Mouse (Mus musculus) v-Abl transformed pro-B cells (cell line): ENCODE results near the gene Acox1.

Source experiments
- in situ Hi-C, 2 experiments: fragments of 400-800 bp; cut with MboI; formaldehyde crosslinking; loops; one replicate each; pipeline ENCODE4 v1.15.1; 2025; ENCODE audit not compliant: unreplicated experiment in 2 of 2

The Acox1 gene

DNA sequence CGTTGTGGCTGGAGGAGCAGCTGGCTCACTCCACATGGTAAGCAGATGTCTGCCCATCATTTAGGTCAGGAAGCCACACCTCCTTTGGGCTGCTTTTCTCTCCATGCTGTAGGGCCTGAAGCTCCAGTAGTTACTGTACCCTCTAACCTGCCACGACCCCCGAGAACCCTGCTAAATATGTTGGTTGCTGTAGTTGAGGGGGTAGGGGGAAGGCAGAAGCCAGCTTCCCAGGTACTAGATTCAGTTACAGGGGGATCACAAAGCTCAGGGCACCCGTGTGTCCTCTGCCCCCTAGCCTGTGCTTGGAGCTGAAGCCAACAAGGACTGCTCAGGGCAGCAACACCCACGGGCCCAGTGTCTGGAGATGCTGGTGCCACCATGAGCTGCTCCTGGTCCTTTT is 65.3 kb downstream of the Acox1 start:
- in situ Hi-C loops = loop anchor here (5.0 to 10.0 kb wide), 3 partner anchors 46 to 171 kb away; partner anchors contain the start of genes Wbp2 (in 2 of the 2), Exoc7 (in 1 of the 2) and H3f3b (in 1 of the 2)

DNA sequence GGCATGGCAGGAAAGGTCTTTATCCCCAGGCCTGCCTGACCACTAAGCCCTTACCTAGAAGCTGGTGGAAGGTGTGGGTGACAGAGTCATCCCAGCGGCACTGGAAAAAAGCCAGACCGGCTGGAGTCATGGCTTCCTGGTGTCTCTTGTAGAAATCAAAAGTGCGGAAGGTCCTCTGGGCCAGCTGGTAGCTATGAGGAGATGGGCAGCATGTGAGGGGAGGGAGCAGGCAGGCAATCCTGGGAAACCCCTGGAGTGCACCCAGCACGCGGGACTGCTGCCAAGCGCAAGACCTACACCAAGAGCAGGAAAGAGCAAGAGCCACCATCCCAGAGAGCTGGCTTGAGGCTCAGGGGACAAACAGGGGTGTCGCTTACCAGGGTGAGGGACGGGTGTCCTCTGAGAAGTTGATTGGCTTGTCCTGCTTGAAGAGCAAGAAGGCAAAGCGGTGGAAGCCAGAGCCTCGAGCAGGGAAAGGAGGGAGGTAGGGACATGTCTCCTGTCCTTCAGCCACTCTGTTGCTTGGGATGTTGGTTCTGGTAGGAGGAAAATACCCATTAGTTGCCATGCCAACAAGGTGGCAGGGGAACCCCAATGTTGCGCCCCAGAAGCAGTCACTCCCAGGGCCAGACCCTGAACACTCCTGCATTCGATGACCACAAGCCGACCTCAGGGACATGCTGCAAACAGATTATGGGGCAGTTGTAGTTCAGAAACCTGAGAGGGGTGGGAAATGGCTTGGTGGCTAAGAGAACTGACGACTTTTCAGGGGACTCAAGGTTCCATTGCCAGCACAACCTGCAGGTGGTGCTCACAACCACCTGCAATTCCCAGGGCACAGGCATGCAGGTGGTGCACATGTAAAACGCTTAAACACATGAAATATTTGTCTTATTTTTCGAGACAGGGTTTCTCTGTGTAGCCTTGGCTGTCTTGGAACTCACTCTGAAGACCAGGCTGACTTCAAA is 66.2 kb downstream of the Acox1 start:
- in situ Hi-C loops = loop anchor here (5.0 to 10.0 kb wide), 3 partner anchors 45 to 172 kb away; partner anchors contain the start of genes Wbp2 (in 2 of the 2), Exoc7 (in 1 of the 2) and H3f3b (in 1 of the 2)

DNA sequence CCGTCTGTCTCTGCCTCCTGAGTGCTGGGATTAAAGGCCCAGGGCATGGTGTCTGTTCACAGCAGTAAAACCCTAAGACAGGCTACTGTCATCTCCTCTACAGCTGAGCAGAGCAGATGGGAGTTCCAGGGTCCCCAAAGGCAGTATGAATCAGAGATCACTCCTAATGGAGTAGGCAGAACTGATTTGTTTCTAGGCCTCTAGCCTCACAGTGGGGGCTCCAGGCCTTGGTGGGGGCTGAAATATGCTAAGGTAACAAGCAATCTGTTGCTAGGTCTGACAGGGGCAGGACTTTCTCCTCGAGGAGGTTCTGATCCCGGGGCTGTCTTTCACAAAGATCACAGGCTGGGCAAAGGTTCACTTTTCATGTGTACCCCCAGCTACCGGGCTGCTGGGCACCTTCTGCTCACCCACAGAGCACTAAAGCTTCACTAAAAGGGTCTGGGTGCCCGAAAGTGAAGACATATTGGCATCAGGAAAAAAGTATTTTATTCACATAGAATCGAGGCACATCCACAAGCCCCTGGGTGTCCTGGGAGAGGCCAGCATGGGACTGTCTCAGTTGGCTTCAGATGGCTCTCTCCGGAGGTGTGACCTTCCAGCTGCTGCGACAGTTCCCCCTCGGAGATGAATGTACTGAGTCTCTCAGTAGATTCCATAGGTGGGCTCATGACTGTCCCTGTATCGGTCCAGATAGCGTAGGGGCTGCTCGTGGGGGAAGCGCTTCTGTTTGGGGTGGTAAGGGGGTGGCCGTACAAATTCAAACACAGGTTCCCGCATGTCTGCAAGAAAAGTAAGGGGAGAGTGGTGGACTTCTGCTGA is 67.3 kb downstream of the Acox1 start:
- in situ Hi-C loops = loop anchor here (5.0 to 10.0 kb wide), 3 partner anchors 44 to 173 kb away; partner anchors contain the start of genes Wbp2 (in 2 of the 2), Exoc7 (in 1 of the 2) and H3f3b (in 1 of the 2)

DNA sequence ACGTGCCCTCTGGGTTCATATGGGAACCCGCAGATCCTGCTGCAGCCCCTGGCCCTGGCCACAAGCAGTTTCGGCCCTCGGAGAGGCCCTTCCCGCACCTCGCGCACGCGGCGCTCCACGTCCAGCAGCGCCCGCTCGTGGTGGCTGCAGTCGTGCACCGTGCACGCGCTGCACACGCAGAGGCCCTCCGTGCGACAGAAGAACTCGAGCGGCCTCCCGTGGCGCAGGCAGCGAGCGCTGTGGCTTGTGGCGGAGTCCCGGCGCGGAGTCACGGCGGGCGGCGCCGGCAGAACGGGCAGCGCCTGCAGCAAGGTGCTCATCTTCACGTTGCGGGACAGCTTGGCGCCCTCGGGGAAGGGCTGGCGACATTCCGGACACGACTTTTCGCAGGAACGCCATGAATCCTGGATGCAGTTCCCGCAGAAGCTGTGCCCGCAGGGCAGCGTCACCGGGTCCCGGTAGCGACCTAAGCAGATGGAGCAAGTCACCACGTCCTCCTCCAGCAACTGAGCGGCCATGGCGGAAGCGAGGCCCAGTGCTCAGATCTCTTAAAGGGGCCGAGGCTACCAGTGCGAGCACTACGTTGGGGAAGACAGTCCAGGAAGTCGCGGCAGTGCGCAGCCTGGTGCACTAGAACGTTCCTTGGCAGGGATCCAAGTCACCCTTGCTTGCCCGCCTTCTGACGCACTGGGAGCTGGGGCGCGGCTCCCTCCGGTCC is 68.2 kb downstream of the Acox1 start, which contains the start of gene Trim65:
Gene Trim65, minus strand, starts transcription at position 641 of the 718 bp plus-strand sequence.
- in situ Hi-C loops = loop anchor here (5.0 to 10.0 kb wide), 3 partner anchors 43 to 174 kb away; partner anchors contain the start of genes Wbp2 (in 2 of the 2), Exoc7 (in 1 of the 2) and H3f3b (in 1 of the 2)

DNA sequence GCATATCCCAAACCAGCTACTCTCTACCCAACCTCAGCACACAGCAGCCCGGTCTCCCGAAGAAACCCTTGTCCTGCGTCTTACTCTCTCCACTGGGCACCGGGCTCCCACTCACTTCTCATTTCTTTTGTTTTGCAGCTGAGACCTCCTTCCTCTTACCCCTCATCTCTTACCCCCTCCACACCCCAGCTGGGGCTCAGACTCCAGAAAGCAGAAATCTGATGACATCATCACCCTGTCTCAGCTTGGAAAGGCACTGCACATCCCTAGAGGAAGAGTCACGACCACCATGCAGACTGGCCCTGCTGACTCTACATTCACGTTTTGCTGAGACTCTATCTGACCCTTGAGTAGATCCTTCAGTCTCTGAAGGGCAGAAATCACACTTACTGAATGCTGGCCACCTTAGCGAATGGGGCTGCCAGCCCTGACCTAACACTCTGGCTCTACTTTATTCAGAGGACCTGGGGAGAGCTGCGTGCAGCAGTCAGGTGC is 68.8 kb downstream of the Acox1 start:
- in situ Hi-C loops = loop anchor here (5.0 to 10.0 kb wide), 3 partner anchors 43 to 175 kb away; partner anchors contain the start of genes Wbp2 (in 2 of the 2), Exoc7 (in 1 of the 2) and H3f3b (in 1 of the 2)

- in situ Hi-C loops = no loop called here
Measured at GRCm38 (mm10) chr11:116129091-116129790, 69.6 kb downstream of the Acox1 start.

DNA sequence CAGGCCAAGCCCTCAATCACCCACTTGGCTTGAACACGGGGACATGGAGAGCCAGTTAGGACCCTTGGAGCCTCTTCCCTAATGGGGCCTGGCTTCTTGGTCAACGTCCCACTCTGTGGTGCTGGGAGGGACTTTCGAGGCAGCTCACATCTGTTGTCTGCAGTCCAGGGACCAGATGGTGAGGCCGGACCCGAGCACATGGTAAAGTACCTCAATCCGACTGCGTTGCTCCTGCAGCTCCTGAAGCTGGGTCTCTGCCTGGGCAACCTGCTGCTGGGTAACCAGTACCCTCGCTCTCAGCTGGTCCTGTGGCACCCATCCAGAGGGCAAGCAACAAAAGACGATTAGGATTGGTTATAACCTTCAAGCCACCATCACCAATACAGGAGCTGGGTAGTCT is 70.9 kb downstream of the Acox1 start:
- in situ Hi-C loops = no loop called here

- in situ Hi-C loops = no loop called here
Measured at GRCm38 (mm10) chr11:116127156-116127980, 71.5 kb downstream of the Acox1 start, which contains the start of gene Trim47. TSS of gene Trim47 (minus strand) at chr11:116127210.

DNA sequence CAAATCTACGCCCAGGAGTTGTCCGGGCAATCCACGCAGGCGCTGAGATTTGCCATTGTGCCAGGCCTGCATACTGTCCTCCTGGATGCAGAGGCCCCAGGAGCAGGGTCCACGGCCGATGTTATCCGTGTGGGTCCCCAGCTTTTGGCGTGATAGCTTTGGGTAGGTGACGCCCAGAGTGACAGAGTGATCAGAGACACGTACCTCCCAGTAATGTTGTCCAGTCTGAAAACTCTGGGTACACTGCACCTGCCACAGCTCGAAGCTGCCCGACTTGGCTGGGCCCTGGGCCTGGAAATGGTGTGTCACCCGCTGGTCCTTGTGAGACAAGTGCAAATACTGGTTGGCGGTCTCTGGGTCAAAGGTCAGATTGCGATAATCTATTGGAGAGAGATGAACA is 72.6 kb downstream of the Acox1 start:
- in situ Hi-C loops = no loop called here
